Mouse (Mus musculus): Measurements from ENCODE around the gene Trim63.

DNA sequence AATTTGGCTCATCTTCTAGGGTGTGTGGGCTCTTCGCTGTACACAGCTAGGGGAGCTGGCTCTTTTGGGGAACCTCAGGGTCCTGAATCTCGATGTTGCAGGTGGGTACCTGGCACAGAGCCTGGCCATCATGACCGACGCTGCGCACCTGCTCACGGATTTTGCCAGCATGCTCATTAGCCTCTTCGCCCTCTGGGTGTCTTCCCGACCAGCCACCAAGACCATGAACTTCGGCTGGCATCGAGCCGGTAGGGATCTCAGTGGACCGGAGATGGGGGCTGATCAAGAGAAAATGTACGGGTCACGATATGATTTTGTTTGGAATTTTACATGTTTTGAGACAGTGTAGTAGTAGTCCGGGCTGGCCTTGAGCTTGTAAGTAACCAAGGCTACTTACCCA is 30.9 kb downstream of the Trim63 start:
- TF ChIP-seq CTCF (conservative IDR thresholded peaks at IDR 0.05; ENCODE audit: low read length): no peak
- TF ChIP-seq POU5F1 (IDR thresholded peaks at IDR 0.05; ENCODE audit: borderline replicate concordance, low read length): no peak

All from E14TG2a.4 (cell line).